Mouse (Mus musculus) heart, adult 9 months (tissue): Measurements from ENCODE around the gene Sept5.
A peak's percentile ranks its signal among the peaks of the same experiment; 100 is the strongest.

ENCODE experiments used
- DNase-seq, 2 experiments: peaks; one replicate each; pipeline ENCODE4 v3.0.0; 2022; ENCODE audit warnings: low spot score in 2 of 2

The Sept5 gene

DNA sequence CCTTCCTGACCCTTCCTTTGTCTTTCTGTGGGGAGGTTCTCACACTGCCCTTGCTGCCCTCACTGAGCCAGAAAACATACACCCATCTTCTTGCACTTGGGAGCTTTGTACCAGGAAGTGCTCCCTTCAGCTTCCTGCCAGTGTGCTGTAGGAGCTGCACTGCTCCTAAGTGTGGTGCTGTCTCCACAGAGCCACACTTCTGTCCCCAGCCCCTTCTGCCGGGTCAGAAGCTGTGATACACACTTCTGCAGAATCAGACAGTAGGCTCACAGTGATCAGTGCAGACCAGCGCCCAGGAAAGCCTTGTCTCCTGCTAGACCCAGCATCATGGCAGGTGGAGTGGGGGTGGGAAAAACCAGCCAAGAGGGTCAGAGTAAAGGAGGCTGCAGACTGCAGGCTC, 3.1 kb upstream of the Sept5 start:
- DNase-seq: no peak

DNA sequence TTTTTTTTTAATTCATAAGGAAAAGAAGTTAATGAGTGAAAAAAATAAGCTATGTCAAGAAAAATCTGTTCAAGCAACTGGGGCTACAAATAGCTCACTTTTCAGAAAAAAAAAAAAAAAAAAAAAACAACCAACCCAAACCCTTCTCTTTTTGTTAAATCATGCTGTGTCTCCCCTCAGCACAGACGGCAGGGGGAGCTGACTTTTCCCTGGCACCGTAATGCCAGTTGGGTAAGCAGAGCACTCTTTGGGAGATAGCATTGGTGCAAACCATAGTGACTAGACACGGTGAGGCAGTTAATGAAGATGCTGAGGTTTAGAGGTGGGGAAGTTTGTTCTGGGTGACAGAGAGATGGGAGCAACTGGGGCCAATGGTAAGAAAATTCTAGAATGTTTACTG, 2.3 kb upstream of the Sept5 start:
- DNase-seq: no peak

DNA sequence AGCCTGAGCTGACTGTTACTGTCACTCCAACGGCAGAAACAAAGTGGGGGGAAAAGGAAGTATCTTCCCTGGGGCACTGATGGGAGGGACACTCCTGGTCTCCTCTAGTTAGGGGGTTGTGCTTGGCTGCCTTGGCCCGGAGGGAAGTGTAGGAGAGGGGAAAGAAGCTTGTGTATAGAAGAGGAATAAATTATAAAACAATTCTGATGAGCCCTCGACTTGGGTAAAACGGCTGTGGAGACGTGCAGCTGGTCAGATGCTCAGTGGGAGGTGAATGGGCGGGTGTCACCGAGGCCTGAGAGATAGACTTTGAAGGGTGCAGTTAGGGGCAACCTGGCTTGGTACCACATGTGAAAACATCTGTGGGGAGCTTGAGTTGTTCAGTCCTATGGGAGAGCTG, 1.4 kb upstream of the Sept5 start:
- no peak for DNase-seq

DNA sequence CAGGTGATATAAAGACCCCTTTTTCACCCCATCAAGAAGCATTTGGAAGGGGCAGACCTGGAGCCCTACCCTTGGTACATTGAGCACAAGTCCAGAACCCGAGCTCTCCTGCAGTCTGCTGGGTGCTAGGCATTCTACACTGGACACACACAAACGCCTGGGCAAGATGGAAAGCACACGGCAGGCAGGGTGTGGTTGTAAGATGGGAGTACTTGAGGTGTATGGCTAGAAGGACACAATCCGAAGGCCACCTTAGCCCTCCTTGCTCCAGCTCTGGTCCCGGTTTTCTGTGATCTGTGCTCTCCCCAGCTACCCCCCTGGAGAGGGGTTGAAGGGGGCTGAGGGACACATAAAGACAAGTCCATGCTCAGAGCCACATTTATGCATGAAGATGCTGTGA, 537 bp upstream of the Sept5 start:
- DNase-seq: no peak

DNA sequence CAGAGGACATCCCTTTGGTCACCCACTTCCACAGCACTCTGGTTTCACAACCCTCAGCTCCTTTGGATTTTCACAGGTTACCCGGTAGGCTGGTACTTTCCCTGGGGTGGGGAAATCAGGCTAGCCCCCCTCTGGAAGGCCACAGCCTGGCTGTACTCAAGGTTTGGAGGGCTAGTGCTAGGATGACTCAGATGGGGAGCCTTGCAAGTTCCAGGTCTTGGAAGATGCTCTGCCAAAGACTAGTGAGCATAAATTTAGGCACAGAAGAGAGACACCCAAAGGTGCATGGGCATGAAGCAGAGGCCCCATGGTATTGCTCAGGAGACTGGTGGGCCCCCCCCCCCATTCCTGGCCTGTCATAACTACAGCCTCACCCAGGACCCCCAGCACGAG, 810 bp downstream of the Sept5 start:
- no peak for DNase-seq

DNA sequence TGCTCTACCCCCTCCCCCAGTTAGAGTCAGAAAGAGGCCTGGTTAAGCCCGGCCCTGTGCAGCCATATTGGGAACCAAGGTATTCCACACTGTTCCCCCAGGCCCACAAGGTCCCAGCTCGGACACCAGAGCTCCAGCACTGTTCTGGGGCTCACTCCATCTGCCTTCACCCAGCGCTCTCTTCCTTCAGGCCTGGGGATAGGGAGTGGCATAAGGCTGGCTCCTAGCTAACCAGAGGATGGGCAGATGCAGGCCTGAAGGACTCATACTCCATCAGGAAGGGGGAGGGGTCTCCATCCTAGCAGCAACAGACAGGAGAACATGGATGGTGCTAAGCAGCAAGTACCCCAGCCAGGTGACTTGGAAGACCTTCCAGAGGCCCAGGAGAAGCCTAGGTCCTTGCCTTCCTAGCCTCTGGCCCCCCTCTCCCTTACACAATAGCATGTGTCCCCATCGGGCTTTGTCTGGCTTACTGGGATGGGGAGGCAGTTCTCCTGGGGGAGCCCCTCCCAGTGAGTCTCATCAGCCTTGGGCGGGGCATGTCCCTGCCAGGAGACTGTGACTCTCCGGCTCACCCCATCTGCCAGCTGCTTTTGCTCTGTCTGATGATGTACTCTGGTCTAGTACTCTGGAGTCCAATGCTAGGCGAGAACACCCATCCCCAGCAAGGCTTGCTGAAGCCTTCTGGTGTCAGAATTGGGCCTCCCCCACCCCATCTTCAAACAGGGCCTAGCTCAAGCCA, 1.4 kb downstream of the Sept5 start:
- no peak for DNase-seq

DNA sequence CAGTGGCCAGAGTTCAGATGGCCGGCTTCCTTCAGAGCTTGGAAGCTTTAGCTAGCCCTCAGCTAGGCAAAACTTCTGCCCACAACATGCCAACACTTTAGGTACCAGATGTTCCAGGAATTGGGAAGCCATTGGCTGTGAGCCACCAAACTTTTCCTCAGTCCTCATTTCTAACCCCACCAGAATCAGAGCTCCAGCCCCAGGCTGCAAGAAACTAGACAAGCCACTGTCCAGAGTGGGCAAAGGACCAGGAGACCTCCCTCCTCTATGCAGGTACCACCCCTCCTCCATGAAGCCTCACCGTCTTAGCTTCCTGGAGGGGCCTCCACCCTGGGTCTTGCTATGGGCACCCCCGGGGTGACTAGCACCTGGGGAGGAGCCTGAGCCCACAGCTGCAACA, 2.6 kb downstream of the Sept5 start:
- no peak for DNase-seq

DNA sequence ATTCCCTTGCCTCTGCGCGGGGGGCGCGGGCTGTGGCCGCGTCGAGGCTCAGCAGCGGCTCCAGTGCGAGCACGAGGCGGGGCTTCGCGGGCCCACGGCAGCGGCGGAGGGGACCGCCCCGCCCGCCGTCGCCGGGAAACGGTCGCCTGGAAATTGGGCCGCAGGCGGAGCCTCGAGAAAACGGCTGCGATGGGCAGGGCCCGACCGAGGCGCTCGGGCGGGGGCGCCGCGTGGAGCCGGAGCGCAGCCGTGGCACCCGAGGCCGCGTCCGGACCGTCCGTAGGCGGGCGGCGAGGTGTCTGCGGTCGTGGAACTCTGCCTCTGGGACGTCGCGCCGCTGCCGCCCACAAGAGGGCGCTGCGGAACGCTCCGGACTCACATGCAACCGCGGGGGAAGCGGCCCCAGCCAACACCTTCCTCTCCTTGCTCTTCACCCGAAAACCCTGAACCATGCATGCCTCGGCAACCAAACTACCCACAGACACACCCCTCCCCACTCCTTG, 3.3 kb downstream of the Sept5 start, which contains the start of gene Gm49601:
TSS of gene Gm49601 (minus strand) at position 52 of the 503 bp plus-strand sequence.
- peak; percentile 70 to 84 for DNase-seq

DNA sequence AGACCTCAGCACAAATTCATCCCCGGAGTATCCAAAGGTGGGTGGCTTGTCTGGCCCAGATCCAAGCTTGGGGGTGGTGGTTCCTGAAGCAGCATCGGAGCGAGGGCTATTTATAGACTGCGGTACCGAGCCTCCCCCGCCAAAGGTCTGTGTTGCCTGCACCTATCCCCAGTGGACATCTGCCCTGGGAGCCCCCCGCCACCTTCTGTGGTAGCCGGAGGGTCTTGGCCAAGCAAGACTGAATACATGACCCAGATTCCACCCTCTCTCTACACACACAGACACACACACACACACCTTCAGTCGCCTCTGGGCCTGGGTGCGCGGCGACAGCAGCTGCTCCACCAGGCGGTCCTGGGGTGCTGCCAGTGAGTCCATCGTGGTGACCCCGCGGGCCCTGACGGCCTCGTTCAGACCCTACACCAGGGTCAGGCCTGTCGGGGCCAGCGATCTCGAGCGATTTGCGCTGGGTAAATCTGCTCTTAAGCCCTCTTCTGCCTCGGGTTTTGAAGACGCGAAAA, 3.9 kb downstream of the Sept5 start:
- DNase-seq: no peak

DNA sequence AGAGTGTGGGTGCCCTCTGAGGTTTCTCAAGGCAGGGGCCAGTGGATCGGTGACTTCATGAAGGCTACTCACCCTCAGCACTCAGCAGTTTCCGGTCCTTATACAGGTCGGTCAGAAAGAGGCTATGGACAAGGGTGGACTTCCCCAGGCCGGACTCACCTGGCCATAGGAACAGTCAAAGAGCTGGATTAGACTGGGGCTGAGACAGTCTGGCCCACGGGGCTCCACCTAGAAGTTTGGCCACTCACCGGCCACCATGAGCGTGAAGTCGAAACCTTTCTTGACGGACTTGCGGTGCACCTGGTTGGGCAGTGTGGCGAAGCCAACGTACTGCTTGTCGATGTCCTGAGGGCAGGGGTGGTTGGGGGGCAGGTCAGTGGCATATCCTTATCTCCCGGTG, 4.7 kb downstream of the Sept5 start:
- DNase-seq: no peak

DNA sequence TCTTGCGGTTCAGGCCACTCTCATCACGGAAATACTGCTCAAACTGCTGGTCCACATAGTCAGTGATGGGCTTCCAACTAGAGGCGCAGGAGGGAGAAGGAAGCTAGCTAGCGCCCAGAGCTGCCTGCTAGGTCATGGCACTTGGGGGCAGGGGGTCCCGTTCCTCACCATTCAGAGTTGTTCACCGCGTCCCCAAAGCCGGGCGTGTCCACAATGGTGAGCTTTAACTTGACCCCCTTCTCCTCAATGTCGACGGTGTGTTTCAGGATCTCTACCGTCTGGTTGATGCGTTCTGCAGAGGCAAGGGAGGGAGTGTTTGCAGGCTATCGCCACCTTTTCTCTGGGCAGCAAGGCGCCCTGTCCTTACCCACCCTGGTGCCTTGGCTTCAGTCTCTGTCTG, 5.1 kb downstream of the Sept5 start:
- DNase-seq: no peak

DNA sequence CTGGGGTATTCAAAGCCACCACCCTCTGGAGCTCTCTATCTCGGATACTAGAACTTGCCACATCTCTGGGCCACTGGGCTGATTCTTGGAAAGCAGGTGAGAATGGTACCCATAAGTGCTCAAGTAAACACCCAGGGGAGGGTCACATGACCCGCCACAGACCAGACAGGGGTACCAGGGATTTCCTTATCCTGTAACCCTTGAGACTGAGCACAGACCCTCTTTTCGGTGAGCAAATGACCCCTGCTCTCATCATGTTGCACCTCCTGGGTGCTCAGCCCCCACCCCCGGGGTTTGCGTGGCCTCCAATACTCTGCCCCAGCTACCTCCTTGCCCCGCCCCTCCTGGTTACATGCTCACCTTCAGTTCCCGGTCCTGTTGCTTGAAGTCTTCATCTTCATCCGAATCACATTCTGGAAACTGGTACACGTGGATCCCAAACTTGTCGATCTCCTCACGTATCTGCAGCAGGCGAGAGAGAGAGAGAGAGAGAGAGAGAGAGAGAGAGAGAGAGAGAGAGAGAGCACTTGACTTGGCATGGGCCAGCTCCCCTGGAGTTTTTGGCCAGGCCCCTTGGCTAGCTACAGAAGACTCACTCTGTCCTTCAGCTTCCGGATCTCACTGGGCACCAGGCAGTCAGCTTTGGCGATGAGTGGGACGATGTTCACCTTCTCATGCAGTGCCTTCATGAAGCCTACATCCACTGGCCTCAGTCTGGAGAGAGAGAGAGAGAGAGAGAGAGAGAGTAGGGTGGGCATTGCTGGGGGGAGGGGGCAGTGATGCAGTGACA, 5.8 kb downstream of the Sept5 start:
- DNase-seq: no peak

DNA sequence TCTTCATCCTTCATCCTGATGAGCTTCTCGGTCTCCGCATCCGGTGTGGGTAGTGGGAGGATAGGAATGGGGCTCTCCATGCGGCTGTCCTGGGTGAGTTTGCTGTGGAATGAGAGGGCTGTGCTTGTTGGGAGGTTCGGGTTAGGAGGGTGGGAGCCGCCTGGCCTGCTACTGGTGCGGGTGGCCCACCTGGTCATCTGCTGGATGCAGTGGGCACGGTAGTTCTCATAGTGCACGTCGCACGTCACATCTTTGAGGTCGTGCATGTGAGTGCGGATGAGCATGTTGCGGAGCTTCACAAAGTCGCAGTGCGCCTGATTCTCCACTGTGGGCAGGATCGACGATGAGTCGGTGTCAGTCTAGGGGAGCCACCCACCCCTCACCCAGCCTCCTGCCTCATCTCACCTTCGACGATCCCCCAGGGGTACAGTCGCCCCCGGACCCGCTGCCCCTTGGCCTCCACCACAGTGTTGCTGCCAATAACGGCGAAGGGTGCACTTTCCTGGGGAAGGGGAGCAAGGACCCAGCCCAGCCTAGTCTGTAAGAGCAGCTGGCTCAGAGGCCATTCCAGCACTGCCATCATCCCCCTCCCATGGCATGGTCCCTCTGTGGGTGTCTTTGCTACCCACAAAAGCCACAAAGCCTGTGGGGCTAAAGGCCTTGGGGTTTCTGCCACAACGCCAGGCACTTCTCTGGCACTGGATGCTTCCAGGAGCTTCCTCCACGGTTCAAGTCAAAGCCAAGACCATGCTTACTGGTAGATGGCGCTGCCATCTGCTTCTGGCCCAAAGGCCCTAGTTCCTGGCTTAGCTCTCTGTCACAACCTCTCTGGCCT, 6.6 kb downstream of the Sept5 start:
- DNase-seq: no peak

DNA sequence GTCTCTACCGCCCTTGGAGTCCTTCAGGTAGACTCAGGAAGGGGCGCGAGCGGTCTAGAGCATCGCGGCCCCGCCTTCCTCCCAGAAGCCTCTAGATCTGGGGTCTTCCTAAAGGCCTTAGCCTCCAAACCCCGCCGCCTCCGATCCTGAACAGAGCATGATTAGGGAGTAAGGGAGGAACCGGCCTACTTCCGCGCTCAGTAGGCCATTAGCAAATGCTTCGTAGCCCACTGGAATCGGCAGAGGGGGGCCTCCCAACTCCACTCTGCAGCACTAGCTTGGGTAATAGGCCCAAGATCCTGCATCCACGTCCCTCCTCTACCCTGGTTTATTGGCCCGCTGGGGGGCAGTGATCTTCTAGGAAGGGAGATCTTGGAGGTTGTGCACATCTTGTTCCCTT, 7.7 kb downstream of the Sept5 start, which contains the start of gene Gp1bb:
TSS of gene Gp1bb (minus strand) at position 385 of the 400 bp plus-strand sequence.
- no peak for DNase-seq

DNA sequence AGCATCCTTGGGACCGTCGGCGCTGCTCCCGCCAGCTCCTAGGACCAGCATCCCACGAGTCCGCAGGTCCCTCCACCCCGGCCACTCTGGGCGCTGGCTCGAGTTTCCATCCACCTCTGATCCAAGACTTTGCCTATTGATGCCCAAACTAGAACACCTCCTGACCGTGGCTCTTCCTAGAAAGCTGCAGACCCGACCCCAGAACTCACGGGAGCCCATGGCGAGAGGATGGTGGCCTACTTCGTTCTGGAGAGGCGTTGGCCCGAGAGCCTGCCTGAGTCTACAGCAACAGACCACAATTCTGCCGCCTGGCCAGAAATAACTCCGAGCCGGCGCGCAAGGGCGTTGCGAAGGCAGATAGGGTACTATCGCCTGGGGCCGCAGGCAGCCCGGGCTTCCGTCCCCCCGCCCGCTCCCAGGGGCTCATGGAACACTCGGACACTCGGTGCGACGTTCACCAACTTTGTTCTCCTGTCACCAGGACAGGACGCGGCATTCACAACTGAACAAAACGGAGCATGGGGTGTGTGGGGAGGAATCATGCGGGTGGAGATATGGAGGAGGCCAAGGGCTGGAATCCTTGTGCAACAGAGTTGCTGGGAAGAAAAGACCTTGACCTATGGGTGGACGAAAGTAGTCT, 8.3 kb downstream of the Sept5 start:
- DNase-seq: no peak

DNA sequence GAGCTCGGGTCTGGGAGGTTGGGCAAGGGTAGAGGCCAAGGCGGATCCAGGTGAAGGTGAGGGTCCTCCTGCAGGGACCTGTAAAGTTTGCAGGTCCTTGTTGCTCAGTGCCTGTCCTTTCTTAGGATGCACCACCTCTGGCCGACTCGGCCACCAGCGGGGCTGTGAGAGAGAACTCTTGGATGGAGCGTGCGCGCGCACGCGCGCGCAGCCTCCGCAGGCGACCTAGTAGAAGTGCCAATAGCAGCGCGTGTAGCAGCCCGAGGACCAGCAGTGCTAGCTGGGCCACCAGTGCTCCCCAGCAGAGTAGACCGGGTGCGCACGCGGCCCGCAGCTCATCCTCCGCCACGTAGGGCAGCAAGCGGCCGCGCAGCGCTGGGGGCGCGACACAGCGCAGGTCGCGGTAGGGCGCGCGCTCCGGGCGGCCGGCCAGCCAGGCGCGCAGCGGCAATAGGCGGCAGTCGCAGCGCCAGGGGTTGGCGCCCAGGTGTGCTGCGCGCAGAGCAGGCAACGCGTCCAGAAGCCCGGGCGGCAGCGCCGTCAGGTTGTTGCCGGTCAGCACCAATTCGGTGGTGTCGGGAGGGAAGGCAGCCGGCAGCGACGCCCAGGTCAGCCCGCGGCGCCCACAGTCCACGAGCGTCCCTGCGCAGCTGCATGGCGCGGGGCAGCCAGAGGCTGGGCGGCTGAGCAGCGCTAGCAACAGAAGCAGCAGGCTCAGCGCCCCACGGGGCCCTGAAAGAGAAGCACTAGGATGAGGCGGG, 9.0 kb downstream of the Sept5 start:
- no peak for DNase-seq

DNA sequence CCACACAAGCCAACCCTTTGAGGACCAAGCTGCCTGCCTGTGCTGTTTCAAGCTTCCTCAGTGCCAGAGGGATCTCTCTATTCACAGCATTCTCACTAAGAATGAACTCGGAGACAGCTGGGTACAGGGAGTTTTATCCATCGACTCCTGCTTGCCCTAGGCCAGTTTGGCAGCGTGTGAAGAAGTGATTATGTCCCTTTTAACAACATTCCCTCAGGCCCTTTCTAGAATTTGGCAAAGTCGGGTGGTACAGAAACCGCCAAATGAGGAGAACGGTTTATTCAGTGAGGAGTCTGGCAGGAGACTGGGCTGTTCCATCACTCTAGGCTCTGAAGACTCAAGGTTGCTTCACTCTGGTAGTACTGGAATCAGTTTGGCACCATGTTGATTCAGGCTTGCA, 9.6 kb downstream of the Sept5 start:
- no peak for DNase-seq

DNA sequence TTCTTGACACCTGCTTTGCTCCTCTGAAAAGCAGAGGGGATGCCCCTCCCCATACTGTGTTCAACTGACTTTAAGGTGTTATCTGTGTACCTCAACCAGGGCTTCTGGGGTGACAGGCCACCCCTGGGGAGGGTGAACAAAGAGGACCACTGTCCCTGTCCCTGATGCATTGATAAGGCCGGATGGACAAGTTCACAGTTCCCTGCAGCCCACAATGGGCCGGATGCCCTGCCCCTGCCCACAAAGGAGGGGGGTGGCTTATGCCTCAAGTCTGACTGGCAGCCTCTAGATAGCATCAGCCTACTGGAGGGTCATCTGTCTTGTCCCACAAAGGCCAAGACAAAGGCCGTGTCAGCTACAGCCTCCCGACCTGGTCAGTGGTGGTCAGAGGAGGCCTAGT, 10.6 kb downstream of the Sept5 start:
- no peak for DNase-seq

DNA sequence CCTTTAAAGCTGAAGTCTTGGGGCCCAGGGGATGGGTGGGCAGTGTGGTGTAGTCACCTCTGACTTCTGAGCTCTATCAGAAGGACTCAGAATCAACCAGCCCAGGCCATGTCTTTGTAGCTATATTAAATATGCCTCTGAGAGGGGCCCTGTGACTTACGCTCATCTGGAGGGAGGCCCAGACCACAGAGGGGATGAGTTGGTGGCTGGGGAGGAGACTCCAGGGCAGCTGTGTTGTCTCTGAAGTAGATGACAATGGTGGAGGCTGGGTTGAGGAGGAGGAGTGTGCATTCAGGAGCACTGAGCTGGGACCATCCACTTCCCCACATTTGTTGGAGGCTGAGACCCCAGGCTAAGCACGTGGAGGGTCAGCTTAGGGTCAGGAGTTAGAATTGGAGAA, 11.5 kb downstream of the Sept5 start:
- DNase-seq: no peak

DNA sequence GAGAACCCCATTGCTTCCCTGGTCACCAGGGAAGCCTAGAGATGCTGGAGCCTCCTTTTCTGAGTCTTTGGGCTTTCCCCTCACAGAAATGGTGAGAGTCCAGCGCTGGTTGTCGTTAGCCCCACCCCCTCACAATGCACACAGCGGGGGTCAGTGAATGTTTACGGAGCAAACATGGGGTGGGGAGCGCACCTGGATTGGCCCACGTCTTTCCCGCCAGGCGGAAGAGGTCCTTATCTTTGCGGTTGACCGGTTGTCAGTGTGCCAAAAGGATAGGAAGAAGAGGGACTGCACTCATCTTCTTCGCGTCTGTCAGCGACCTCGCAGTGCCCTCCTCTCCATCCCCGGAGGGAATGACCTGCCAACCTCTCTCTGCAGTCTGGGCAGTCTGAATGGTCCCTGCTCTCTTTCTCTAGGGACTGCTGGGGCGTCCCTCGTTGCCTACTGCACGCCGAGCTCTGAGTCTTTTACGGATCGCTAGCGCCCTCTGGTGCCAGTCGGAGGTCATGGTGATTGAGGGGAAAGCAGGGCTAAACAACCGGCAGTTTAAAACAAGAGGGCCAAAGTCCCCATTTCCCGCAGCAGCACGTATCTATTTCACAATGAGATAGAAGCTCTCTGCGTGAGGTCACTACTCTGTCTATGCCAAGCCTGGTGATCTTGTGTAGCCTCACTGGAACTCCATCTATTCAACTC, 12.2 kb downstream of the Sept5 start:
- peak; percentile 61 to 75 for DNase-seq
